Mouse (Mus musculus): ENCODE measurements around the gene Olfr784.
"Not testable (repeated sequence)": the region's sequence is repeated elsewhere in the genome, so short reads cannot be mapped to it uniquely, and the experiment has no call there.

Olfr784 gene

GRCm38 (mm10) chr10:129383783-129384182, at the start of gene Olfr784:
TSS of gene Olfr784 (plus strand) at chr10:129384083.
- no peak for DNase-seq (ENCODE audit: low spot score)

- DNase-seq (ENCODE audit: low spot score), result no peak
Measured at GRCm38 (mm10) chr10:129348550-129348949, 35.3 kb upstream of the Olfr784 start, which contains the start of gene Olfr782. TSS of gene Olfr782 (plus strand) at chr10:129348850.

GRCm38 (mm10) chr10:129352475-129352874, 31.4 kb upstream of the Olfr784 start:
- not testable (repeated sequence) for DNase-seq (ENCODE audit: low spot score)

GRCm38 (mm10) chr10:129356496-129356895, 27.4 kb upstream of the Olfr784 start:
- not testable (repeated sequence) for DNase-seq (ENCODE audit: low spot score)

- DNase-seq (ENCODE audit: low spot score), result no peak
Measured at GRCm38 (mm10) chr10:129357307-129357706, 26.6 kb upstream of the Olfr784 start.

GRCm38 (mm10) chr10:129374051-129374450, 9.8 kb upstream of the Olfr784 start:
- not testable (repeated sequence) for DNase-seq (ENCODE audit: low spot score)

GRCm38 (mm10) chr10:129400892-129401291, 17.0 kb downstream of the Olfr784 start:
- no peak for DNase-seq (ENCODE audit: low spot score)

GRCm38 (mm10) chr10:129405126-129405525, 21.2 kb downstream of the Olfr784 start, which contains the start of gene Olfr785:
TSS of gene Olfr785 (plus strand) at chr10:129405426.
- DNase-seq (ENCODE audit: low spot score), result no peak

- no peak for DNase-seq (ENCODE audit: low spot score)
Measured at GRCm38 (mm10) chr10:129427006-129427405, 43.1 kb downstream of the Olfr784 start, which contains the start of gene Olfr786. TSS of gene Olfr786 (plus strand) at chr10:129427306.

Data from ovary, postnatal 14 days (tissue).